ENCODE assay signal across 13 mouse cellular contexts in the genomic region with DNA sequence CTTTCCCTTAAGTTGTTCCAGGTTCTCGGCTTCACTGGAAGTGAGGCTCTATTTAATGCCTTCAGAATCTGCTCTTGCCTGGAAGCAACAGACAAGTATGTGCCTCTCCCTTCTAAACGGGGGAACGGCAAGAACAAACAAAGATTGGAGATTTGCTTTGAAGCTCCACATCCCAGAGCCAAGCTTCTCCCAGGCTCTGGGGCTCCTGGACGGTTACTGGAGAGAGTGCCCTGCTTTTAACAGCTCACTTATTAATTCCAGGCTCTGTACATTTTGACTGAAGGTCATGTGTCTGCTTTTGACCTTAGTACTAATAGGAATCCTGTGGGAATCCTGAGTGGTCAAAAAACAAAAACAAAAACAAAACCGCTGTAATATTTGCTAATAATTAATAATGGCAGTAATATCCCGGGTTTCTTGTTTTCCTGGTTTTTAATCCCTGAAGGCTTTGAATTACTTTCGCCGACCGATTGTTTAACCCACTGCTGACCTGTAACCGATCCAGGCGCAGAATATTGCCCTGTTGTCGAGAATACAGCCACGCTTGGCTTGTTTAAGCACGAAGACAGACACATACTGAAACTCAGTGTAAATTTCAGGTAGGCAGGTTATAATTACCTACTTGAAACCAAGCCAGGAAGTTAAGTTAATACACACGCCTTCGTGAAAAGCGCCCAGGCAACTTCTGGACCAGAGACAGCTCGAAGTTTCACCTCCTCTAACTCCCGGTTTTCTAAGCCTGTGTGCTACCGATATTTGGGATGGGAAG. TPM values are rescaled to one million over a fixed set of nuclear protein-coding genes. Genes with fewer than 3 reads are reported as not detected.
DNase-seq lines count a peak whose midpoint lies in the region; ATAC-seq and TF ChIP-seq lines count a peak whose summit lies in the region.
"Had no signal": no experiment of that assay in that cellular context is flagged by ENCODE, and none has a peak within 500 bp of the region (broad histone marks: within the 10 kb centered on the region; RNA-seq: fewer than 3 reads in every experiment).

No protein-coding gene starts in this region.

- peak overlapping the region; percentile 17; the same call in 1 of the 2 replicates for H3K27ac ChIP-seq in gastrocnemius, adult 2 months
- H3K27ac ChIP-seq in intestine, embryonic 14.5 days (ENCODE audit: low read depth), result peak overlapping the region; percentile 65
- H3K27ac ChIP-seq in small intestine, adult 2 months (ENCODE audit: insufficient read depth, low read depth, low read length), result peak overlapping the region; percentile 32
- H3K27ac ChIP-seq: hindbrain, embryonic 15.5 days had no signal

- no peak for ATAC-seq in intestine, embryonic 14.5 days (replicated peaks; ENCODE audit: low FRiP score, low TSS enrichment, low read depth)

- no peaks in the 10 kb centered on the region for H3K36me3 ChIP-seq in intestine, embryonic 14.5 days (ENCODE audit: control insufficient read depth, insufficient read depth, low read length)
- H3K36me3 ChIP-seq in small intestine, adult 2 months (ENCODE audit: control insufficient read depth, insufficient read depth, low read length), result no peaks in the 10 kb centered on the region
- H3K36me3 ChIP-seq: G1E; hindbrain, embryonic 15.5 days had no signal

- H3K27me3 ChIP-seq in intestine, embryonic 14.5 days (replicated peaks; ENCODE audit: control insufficient read depth, insufficient read depth, low read length), result no peaks in the 10 kb centered on the region
- no peaks in the 10 kb centered on the region for H3K27me3 ChIP-seq in small intestine, adult 2 months (ENCODE audit: control insufficient read depth, insufficient read depth, low read length)
- H3K27me3 ChIP-seq: hindbrain, embryonic 15.5 days had no signal

- no peaks in the 10 kb centered on the region for H3K9me3 ChIP-seq in intestine, embryonic 14.5 days (ENCODE audit: control insufficient read depth, low read length)
- H3K9me3 ChIP-seq: hindbrain, embryonic 15.5 days had no signal

- DNase-seq in gastrocnemius, adult 2 months, result no peak
- no peak for DNase-seq in gastrocnemius, postnatal 4 days (ENCODE audit: low spot score in 2 of 2)
- DNase-seq in intestine, embryonic 14.5 days (ENCODE audit: low spot score), result no peak
- peak; percentile 66 for DNase-seq in kidney, postnatal 14 days
- DNase-seq in thymus, postnatal 0 days (ENCODE audit: low spot score), result no peak
- no peak for DNase-seq in cerebellum, postnatal 14 days
- no peak for DNase-seq in MN1 (ENCODE audit: low spot score)

- no peak for TF ChIP-seq POLR2A in small intestine, adult 2 months (IDR thresholded peaks at IDR 0.05; ENCODE audit: low read depth, low read length)

- no peak for TF ChIP-seq CTCF in gastrocnemius, adult 2 months (IDR thresholded peaks at IDR 0.05)
- no peak for TF ChIP-seq CTCF in small intestine, adult 2 months (IDR thresholded peaks at IDR 0.05; ENCODE audit: extremely low read depth, insufficient read length, insufficient replicate concordance, low read depth, low read length)

- H3K9ac ChIP-seq in intestine, embryonic 14.5 days (ENCODE audit: low read length), result no peak overlapping the region
- H3K9ac ChIP-seq: hindbrain, embryonic 15.5 days had no signal

- H3K4me3 ChIP-seq in gastrocnemius, adult 2 months, result peak overlapping the region; percentile 44
- no peak overlapping the region for H3K4me3 ChIP-seq in intestine, embryonic 14.5 days (ENCODE audit: low read depth, low read length)
- H3K4me3 ChIP-seq in small intestine, adult 2 months (ENCODE audit: low read depth, low read length), result peak overlapping the region; percentile 7; the same call in 1 of the 2 replicates
- H3K4me3 ChIP-seq: hindbrain, embryonic 15.5 days had no signal

- WGBS in intestine, embryonic 14.5 days, result 44% methylated on average over 20 of the region's 20 CpGs
- WGBS in small intestine, adult 2 months, result 21% methylated on average over 20 of the region's 20 CpGs

- intact Hi-C loops in gastrocnemius, adult 2 months (cut with DNase I), result no loop called here

- 0 out of 2 replicates have a peak overlapping the region, but pooled peaks have one; percentile 12 for H3K4me2 ChIP-seq in intestine, embryonic 14.5 days (ENCODE audit: low read length)
- H3K4me2 ChIP-seq: heart, embryonic 11.5 days; hindbrain, embryonic 15.5 days had no signal

- peaks cover 15% of the 10 kb centered on the region for H3K4me1 ChIP-seq in intestine, embryonic 14.5 days (replicated peaks; ENCODE audit: control insufficient read depth, insufficient read depth, low read length)
- H3K4me1 ChIP-seq in small intestine, adult 2 months (ENCODE audit: control insufficient read depth, insufficient read depth, insufficient read length, low read length), result peaks cover 2% of the 10 kb centered on the region; the same call in 1 of the 2 replicates

RNA-seq across cellular contexts. Expression of gene Gm42791, which starts 7.3 kb away (rescaled TPM):
- 1 to 10 TPM; 2.8 to 5.1 TPM for total RNA-seq in gastrocnemius, adult 2 months (2021)
- 1 to 10 TPM; 1.5 to 3.6 TPM for total RNA-seq in gastrocnemius, postnatal 4 days (2021)
- polyA plus RNA-seq in intestine, embryonic 14.5 days (2014; fragmentation: Nextera tagmentation; extraction: Ambion mirVana), result 2.2 TPM in 1 of 2 replicates, not detected in the other
- not detected in 2 replicates for polyA plus RNA-seq in small intestine, adult 2 months (2012; rRNA removed)
- 0.79 TPM in 1 of 2 replicates, not detected in the other for polyA plus RNA-seq in thymus, postnatal 0 days (2015; fragmentation: Nextera tagmentation; extraction: Ambion mirVana)
- total RNA-seq: G1E; megakaryocyte, adult 5-6 weeks had no signal
- polyA plus RNA-seq: G1E; heart, embryonic 11.5 days; testis, adult 2 months had no signal
